Mouse (Mus musculus) heart, adult 10 weeks (tissue): ENCODE measurements around the gene Gm6588. TPM values are rescaled to one million over a fixed set of nuclear protein-coding genes. Genes with fewer than 3 reads are reported as not detected.

Experiments used
- polyA plus RNA-seq: library from polyadenylated mRNA; stranded (reverse); fragments of 350-450 nt; fragmentation: Illumina TruSeq; extraction: RNeasy Lipid Tissue Mini Kit (QIAGEN cat#74804); gene quantifications from one replicate; pipeline ENCODE4 v1.2.3, GENCODE M21; 2014; ENCODE audit warnings: low read depth, low replicate concordance

The Gm6588 gene
- not detected for polyA plus RNA-seq

DNA sequence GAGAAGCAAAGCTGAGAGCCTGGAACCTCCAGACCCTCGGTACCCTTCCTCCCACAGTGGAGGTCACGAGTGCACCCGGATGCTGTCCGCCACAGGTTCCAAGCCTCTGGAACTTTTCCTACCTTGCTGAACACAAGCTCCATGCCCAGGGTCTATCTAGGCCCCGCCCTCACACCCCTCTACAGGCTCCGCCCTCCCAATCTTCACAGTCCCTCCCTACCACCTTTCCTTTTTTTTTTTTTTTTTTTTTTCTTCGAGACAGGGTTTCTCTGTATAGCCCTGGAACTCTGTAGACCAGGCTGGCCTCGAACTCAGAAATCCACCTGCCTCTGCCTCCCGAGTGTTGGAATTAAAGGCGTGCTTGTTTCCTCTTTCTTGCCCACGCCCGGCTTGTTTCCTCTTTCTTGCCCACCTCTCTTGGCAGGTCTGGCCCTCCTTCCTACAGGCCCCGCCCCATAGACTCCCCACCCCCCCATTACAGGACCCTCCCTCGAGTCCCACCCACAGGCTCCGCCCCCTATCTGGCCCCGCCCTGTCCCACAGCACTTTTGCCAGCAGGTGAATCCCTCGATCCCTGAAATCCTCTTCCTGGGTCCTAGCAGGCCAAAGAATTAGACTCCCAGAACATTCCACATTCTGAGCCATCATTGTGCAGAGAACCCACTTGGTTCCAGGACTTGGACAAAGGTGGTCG is at the start of gene Gm6588:
Gm6588 (plus strand) TSS at position 680 of the 694 bp plus-strand sequence.

Other genes starting within 250 kb of the Gm6588 start
- gene Cryba4, start 196.9 kb upstream of the Gm6588 start, polyA plus RNA-seq: 9.9 TPM
- 2.6 TPM for gene Crybb1, start 193.6 kb upstream of the Gm6588 start, polyA plus RNA-seq
- gene Tpst2, start 172.7 kb upstream of the Gm6588 start, polyA plus RNA-seq: 38.5 TPM
- gene Tfip11, start 123.1 kb upstream of the Gm6588 start, polyA plus RNA-seq: 15.3 TPM
- 13.4 TPM for gene Srrd, start 106.4 kb upstream of the Gm6588 start, polyA plus RNA-seq
- gene Hps4, start 106.3 kb upstream of the Gm6588 start, polyA plus RNA-seq: 10.5 TPM
- not detected for gene Gm6583, start 93.4 kb upstream of the Gm6588 start, polyA plus RNA-seq
- 0.52 TPM for gene Asphd2, start 54.6 kb upstream of the Gm6588 start, polyA plus RNA-seq
- 0.18 TPM for gene Sez6l, start 127.8 kb downstream of the Gm6588 start, polyA plus RNA-seq